Mouse (Mus musculus) lung, postnatal 0 days (tissue): ENCODE results near the gene Spns3.

Experiments used
- CTCF ChIP-seq: IDR thresholded peaks from 2 replicates; pipeline ENCODE4 v1.5.1; 2016; ENCODE audit warnings: antibody characterized with exemption, mild to moderate bottlenecking
- EP300 ChIP-seq: IDR thresholded peaks from 2 replicates; pipeline ENCODE4 v1.6.1; 2016; ENCODE audit warnings: antibody characterized with exemption, mild to moderate bottlenecking, control low read depth

GRCm38 (mm10) chr11:72453105-72453953 is 97.0 kb downstream of the Spns3 start:
- no peak for TF ChIP-seq CTCF
- TF ChIP-seq EP300: no peak
